Mouse (Mus musculus): ENCODE results near the gene Btbd9.

Gene Btbd9

GRCm38 (mm10) chr17:30453272-30453671 lies 123.0 kb downstream of the Btbd9 start:
- no peak for DNase-seq (ENCODE audit: low spot score in 2 of 2)

DNA sequence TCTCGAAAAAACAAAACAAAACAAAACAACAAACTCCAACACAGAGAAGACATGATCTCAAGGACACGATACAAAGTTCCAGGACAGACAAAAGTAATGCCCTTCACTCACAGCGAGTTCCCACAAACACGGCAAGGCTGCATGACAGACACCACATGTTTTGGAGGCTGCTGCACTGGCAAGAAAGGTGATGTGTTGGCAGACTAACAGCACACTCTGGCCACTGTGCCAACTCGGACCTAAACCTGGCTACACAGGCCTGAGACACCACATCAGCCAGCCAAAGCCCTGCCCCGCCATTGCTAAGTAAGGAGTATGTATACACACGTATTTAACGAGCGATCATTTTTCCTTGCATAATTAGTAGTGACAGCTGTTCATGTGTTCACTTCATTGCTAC lies 123.9 kb downstream of the Btbd9 start:
- no peak for DNase-seq (ENCODE audit: low spot score in 2 of 2)

DNA sequence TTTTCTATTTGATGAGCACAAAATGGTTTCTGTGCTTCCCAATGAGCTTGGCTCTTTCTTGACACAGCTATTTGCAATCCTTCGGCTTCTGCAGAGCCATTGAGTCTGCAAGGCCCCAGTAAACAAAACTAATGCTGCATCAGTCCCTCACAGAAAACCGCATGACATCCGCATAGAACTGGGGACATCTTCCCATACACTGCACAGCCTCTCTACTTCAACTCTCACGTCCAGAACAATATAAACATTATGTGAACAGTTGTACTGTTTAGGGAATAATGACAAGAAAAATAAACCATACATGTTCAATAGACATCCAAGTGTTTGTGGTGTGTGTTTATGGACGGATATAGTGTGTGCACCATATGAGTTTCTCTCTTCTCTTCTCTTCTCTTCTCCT lies 127.7 kb downstream of the Btbd9 start:
- DNase-seq (ENCODE audit: low spot score in 2 of 2): no peak

DNA sequence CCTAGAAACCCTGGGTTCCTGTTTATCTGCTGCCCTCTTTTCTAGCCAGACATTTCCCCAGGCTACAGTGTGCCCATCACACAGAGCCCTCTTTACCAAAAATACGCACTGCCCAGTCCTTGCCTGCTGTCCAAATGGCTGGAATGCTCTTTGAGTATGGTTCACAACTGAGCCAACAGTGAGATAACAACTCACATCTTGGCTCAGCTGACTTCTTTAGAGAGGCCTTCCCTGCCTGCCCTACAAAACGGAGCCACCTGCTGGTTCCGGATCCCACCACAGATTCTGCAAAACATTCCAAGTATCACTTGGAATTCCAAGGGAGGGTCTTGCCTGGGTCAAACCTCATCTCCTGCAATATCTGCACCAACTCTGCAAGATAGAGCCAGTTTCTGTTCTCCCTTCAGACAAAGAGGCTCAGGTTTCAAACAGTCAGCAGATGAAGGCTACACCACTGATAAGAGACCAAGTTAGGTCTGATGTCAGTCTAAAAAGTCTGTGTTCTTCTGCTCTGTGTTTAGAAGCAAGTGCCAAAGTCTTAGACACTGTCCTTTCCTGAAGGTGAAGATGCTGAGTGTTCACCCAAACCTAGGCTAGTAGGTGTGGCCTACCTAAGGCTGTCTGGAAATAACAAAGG lies 130.4 kb downstream of the Btbd9 start:
- DNase-seq (ENCODE audit: low spot score in 2 of 2): no peak

GRCm38 (mm10) chr17:30439702-30440101 lies 136.6 kb downstream of the Btbd9 start:
- DNase-seq (ENCODE audit: low spot score in 2 of 2): no peak

GRCm38 (mm10) chr17:30438786-30439185 lies 137.5 kb downstream of the Btbd9 start:
- no peak for DNase-seq (ENCODE audit: low spot score in 2 of 2)

DNA sequence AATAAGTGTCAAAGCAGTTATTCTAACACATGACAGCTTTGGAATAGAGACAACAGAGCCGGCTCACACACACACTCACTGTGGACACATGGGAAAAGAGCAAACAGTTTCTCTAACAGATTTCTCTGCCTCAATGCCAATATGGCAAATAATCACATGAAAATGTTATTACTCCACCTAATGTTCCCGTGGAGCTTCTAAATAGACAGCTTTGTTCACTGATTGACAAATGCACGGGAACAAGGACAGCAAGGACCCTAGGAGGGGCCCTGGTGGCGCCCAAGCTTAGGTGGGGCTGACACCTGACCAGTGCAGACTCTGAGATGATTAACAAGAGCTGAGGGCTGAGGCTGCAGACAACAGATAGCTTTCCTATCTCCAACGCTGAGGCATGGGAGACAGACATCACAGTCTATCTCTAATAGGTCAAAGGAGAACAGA lies 140.2 kb downstream of the Btbd9 start:
- no peak for DNase-seq (ENCODE audit: low spot score in 2 of 2)

DNA sequence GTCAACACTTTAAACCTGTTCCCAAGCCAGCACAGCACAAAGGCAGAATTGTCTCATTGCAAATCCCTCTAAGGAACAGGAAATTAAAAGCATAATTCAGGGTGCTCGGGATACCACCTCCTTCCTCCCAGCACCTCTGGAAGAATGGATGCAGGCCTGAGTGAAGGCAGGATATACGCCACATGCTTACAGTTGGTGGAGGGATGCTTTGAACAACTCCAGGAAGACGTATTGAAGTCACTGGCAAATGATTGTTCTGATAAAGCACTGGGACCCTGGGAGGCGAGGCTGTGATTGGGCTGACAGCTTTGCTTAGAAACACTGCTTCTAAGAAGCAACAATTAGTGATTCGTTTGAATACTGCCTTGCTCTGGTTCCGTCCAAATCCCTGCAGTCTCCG lies 140.8 kb downstream of the Btbd9 start:
- DNase-seq (ENCODE audit: low spot score in 2 of 2): no peak

DNA sequence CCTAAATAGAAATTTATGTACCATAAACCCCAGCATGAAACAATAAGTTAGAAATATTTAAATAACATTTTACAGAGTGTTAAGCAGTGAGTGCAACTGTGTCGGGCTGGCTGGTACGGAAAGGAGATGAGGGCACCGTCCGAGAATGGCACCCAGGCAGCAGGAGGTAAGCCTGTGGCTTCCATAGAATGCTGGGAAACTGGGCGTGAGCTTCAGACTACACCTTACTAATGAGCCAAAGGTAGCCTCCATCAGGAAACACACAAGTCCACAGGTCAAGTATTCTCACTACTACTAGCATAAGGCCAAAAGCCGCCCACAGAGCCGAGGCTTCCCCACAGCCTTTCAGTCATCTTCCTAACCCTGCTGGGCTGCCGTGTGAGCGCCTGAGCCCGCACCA lies 144.2 kb downstream of the Btbd9 start:
- no peak for DNase-seq (ENCODE audit: low spot score in 2 of 2)

- DNase-seq (ENCODE audit: low spot score in 2 of 2): no peak
Measured at GRCm38 (mm10) chr17:30430961-30431640, 145.2 kb downstream of the Btbd9 start.

GRCm38 (mm10) chr17:30428661-30429060 lies 147.6 kb downstream of the Btbd9 start:
- DNase-seq (ENCODE audit: low spot score in 2 of 2): no peak

DNA sequence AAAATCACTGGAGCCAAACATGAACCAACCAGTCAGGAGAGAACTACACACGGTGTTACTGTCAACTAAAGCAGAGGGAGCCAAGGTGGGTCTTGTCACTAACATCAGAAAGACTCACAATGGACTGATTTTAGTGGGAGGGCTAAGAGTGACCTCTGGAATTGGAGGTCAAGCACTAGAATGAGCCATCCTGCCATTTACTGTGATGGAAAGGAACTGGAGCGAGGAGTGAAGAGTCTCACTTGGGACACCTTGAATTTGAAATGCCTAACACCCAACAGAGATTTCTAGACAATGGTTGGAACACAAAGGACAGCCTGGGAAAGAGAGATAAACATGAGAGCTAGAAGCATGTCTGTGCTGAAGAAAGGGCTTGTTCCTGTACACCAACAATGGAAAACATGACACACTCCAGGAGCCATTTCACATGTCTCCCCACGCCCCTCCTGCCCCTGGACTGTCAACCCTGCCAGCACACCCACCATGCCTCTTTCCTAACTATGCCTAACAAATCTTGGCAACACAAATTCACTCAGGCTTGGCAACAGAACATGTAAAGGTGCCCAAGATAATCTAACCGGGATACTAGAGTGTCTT lies 152.9 kb downstream of the Btbd9 start:
- no peak for DNase-seq (ENCODE audit: low spot score in 2 of 2)

DNA sequence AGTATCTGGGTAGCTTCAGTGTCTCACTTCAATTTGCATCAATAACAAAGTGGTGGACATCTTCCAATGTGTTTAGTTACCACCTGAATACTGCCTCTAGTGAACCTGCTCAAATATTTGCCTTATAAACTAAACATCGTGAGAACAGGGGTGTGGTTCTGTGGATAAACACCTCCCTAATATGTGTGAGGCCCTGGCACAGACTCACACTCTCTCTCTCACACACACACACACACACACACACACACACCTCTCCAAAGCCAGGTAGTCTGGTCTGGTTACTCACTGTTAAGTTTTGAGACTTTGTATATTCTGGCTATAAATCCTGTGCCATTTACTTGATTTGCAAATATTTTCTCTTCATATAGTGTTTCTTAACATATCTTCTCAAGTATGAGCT lies 154.0 kb downstream of the Btbd9 start:
- DNase-seq (ENCODE audit: low spot score in 2 of 2): no peak

DNA sequence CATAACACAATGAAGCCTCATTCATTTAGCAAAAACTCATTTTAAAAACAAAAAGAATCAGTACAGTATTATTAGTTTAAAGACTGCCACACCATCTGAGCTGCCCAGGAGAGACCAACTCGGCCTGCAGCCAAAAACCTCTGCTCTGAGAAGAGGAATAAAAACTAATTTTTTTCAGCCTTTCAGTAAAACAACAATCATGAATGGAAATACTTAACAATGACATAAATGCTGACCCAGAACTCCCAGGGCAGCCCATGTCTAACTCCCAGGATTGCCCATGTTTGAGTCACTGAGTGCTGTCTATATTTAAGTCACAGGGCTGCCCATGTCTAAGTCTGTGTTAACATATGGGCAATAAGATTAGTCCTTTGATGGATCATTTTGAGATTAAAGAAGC lies 155.0 kb downstream of the Btbd9 start:
- no peak for DNase-seq (ENCODE audit: low spot score in 2 of 2)

DNA sequence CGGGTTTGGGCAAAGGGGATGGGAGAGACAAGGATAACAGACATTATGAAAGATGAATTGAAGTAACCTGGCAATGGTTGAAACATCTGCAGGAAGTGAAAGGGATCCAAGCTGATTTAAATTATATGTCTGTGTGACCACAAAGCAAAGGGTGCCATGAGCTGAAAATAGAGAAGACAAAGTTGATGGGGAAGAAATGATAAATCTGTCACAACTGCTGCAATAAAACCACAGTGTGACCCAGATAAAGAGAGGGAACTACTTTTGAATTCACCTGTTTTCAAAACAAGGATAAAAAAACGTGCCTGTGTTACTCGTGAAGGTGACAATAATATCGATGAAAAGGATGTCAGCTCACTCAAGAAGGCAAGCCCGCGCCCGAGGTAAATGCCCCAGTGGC lies 156.8 kb downstream of the Btbd9 start:
- no peak for DNase-seq (ENCODE audit: low spot score in 2 of 2)

- DNase-seq (ENCODE audit: low spot score in 2 of 2): no peak
Measured at GRCm38 (mm10) chr17:30418510-30418909, 157.8 kb downstream of the Btbd9 start.

DNA sequence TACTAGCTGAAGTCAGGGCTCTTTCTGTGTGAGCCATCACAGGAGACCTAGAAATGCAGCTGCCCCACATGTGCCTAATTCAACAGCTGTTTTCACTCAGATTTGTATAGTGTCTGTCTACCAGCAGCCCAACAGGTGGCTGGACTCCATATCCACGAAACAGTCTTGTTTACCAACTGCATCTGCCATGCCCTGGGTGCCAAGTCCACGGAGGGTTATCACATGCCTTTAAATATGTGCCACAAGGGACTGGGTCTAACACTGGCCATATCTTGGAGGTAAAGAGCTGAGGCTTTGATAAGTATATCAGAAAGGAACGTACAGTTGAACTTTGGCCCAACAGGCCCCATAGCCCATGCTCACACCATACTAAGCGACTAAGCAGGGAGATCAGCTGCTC lies 159.2 kb downstream of the Btbd9 start:
- DNase-seq (ENCODE audit: low spot score in 2 of 2): no peak

DNA sequence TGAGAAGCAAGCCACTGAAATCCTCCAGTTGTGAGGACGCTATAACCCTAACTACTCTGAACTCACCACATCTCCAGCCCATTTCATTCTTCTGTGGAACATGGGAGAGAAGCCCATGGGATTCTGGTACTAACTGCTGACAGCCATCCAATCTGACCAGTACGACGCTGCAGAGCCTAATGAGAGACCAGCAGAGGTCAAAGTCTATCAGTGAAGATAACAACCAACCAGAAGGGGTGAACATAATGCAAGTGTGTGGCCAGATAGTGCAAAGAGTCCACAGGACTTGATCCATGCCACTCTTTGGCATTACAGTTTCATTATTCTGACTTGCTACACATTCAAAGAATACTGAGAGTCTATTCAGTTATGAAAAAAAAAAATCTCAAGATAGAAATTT lies 160.6 kb downstream of the Btbd9 start:
- no peak for DNase-seq (ENCODE audit: low spot score in 2 of 2)

- DNase-seq (ENCODE audit: low spot score in 2 of 2): no peak
Measured at GRCm38 (mm10) chr17:30412991-30413390, 163.3 kb downstream of the Btbd9 start.

DNA sequence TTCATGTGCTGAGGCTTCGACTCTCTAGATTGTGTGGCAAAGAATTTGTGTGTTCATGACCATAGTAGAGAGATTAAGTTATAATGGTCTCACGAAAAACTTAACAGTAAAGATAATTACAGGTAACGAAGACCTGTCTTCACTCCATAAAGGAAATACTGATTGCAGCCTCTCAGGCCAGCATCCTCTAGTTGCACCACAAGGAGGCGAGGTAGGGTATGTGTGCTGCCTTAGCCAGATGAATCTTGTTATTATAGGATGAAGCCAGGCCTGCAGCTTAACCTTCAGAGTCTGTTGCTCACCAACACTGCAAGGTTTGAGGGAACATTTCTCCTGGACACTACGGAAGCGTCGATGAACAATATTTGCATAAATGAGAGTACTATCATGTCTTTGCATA lies 170.3 kb downstream of the Btbd9 start:
- no peak for DNase-seq (ENCODE audit: low spot score in 2 of 2)

GRCm38 (mm10) chr17:30402871-30403270 lies 173.4 kb downstream of the Btbd9 start:
- no peak for DNase-seq (ENCODE audit: low spot score in 2 of 2)

DNA sequence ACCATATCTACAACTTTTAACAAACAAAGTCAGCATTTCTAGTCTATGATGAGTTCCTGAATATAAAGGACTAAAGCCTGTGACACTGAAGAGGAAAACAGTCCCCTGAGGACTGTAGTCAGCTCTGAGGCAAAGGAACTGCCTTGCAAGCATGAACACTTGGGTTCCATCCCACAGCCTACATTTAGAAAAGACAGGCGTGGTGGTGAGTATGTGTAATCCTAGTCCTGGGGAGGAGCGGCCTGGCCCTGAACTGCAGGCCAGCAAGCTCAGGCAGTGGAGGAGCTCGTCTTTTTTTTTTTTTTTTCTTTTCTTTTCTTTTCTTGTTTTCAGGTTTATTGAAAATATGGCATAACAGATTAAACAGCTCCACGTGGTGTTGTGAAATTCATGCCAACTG lies 181.0 kb downstream of the Btbd9 start:
- no peak for DNase-seq (ENCODE audit: low spot score in 2 of 2)

DNA sequence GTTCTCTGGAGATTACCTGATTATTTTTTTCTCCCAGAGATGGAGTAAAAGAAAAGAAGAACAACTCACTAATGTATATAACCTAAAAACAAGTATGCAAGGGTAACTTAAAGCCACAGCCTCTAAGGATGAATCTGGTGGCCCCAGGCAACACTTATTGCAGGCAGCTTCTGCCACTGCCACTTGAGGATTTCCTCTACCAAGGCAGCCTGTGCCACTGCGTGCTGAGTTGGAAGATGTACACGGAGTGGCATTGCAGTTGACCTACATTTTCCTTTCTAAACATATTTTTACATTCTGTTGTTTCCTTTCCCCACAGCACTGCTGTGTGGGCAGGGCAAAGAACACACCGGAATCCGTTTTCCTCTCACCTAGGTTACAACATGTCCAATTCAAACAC lies 184.3 kb downstream of the Btbd9 start:
- DNase-seq (ENCODE audit: low spot score in 2 of 2): no peak
